Mouse (Mus musculus): ENCODE measurements at regions not wholly inside any gene's neighbourhood (a gene's known extent, or its start where the extent isn't known, plus 50 kb on each side); places are given as distances from the start of the nearest gene placed in this dataset.

DNA sequence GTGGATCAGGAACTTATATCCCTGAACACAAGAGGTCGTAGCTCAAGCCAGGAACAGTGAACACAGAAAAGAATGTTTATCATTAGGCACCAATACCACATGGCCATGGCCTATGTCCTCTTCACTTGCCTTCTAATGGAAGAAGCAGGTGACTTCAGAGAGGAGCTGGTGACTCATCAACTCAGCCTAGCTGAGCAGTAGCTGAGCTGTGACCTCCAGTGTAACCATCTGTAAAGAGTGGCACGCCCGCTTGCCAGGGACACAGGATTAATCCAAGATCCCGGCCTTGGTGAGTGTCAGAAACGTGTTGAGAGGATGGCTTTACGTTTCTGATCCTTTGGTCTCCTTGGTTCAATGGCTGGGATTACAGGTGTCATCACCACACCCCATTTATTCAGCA, 82.0 kb upstream of the Ppm1b start:
- TF ChIP-seq GATA1 (IDR thresholded peaks at IDR 0.05; ENCODE audit: low read length) = no peak
- TF ChIP-seq TAL1 (IDR thresholded peaks at IDR 0.05; ENCODE audit: low read length) = no peak

Data from erythroblast, embryonic 14.5 days (primary cell).